Mouse (Mus musculus) liver, adult (tissue): Measurements from ENCODE around the gene Actr3b.

ENCODE experiments used
- GATA4 ChIP-seq: IDR thresholded peaks from 2 replicates; pipeline ENCODE4 v1.6.1; 2014; ENCODE audit warnings: mild to moderate bottlenecking, low read length; ENCODE audit not compliant: insufficient replicate concordance

The Actr3b gene

DNA sequence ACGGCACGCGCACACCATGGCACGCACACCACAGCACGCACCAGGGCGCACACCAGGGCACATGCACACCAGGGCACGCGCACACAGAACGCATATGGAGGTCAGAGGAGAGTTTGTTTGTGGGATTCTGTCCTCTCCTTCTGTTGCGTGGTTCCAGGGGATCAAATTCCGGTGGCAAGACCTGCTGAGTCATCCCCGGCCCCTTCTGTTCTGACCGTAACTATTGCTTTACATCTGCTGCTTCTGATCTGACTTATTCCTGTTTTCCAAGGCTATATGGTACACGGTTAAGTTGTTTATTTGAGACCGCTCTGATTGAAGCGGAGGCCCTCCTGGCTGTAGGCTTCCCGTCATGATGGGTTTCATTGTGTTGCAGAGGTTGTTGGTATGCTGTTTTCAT is 9.2 kb downstream of the Actr3b start:
- TF ChIP-seq GATA4 = no peak

DNA sequence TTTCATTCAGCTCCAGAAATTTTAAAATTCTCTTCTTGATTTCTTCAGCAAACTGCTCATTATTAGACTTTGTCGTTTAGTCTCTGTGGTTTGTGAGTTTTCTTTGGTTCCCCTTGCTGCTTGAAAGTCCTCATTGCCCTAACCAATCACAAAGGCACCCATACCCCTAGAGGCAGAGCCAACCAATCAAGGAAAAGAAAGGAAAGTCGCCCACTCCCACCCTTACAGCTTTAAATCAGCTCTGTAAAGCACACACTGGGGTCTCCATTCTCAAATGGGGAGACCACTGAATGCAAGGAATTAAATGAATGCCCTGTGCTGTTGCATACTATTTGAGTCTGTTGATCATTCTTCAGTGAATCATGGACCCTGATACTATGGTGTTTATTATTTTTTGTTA is 9.6 kb downstream of the Actr3b start:
- TF ChIP-seq GATA4 = no peak

DNA sequence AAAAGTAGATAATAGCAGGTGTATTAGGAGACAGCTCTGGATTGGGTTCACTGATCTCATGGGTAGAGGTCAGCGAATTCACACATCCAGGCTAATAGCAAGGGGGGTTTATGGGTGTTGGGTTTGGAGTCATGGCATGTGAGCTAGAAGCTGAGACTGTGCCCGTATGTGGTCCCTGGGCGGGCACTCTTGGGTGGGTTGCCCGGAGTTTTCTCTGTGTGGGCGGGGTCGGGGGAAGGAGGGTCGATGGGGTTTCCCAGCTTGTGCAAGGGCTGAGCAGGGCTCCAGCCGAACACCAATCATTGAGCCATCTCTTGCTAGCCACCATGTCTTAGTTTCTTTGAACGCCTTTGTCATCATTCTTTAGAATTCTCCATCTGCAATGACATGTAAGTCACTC is 12.7 kb downstream of the Actr3b start:
- no peak for TF ChIP-seq GATA4

DNA sequence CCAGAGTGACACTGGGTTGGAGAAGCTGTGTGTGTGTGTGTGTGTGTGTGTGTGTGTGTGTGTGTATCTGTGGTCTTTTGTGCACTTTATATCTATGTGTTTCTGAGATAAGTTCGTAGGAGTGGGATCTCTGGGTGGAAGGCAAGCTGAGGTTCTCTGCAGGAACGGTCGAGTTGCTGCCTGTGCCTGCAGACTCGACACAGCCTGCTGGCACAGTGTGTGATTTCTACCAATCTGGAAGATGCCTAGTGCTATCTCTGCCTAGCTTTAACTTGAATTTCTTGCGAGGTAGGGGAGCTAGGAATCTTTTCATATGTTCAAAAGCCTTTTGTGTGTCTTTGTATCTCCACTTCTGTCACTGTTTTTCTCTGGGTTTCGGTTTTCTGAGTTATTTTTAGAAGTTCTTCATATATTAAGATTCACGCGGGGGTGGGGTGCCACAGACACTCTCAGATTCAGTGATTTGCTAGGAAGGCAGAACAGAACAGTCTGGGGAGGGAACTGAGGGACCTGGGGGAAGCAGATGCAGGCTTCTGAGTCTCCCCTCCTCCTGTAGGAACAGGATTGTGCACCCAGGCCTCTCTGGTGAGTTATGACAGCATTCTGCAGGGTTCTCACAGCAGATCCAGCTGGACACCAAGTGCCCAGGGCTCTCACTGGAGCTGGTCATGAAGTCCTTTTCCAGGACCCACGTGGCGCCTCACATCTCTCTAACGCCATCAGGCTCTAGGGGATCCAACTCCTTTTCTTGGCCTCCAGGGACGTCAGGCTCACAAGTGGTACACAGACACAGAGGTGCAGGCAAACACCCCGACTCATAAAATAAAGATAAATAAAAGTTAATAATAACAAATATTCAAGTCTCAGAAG is 14.4 kb downstream of the Actr3b start:
- TF ChIP-seq GATA4 = no peak

DNA sequence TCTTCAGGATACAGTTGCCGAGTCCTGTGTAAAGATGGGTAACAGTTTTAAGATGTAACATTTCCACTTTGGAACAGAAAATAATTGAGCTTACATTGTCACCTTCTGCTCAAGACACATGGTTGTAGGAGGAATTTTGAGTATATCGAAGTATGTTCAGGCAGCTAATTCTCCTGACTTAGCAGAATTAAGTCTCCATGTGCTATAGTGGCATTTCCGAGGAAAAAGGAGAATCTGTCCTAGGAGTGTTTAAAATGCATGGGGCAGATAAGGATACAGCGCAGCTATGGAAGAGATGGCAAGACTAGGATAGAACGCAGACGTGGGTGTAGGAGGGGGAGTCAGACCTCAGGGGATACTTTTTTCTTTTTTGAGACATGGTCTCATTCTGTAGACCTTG is 31.8 kb downstream of the Actr3b start:
- TF ChIP-seq GATA4 = no peak

DNA sequence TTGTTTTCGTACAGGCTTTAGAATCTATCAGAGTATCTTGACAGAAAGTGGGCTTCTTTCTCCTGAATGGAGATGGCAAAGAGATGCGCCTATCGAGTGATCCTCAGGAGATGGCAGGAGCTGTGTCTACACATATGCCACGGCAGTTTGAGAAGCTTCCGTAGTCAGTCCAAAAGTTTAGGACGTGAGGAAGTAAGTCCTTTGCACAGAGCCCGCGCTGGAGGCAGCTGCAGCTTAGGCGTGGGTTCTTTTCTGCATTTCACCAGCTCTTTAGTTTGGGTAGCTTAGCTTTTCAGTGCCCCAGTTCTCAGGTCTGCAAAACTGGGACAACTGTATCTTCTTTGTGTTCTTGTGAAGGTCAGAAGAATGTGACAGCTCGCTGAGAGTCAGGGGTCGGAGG is 38.0 kb downstream of the Actr3b start:
- TF ChIP-seq GATA4 = no peak

DNA sequence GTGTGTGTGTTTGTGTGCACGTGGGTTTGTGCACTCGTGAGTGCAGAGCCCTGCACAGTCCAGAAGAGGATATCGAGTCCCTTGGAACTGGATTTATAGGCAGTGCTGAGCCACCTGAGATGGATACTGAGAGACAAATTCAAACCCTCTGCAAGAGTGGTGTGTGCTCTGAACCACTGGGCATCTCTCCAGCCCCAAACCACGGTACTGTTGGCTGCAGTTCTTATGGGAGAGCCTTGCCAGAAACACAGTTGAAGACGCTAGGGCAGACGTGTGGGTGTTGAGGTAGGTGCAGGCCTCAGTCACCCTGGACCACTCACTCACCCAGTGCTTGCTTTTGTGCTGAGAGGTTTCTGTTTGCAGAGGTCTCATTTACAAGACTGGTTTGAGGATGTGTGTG is 41.1 kb downstream of the Actr3b start:
- no peak for TF ChIP-seq GATA4

DNA sequence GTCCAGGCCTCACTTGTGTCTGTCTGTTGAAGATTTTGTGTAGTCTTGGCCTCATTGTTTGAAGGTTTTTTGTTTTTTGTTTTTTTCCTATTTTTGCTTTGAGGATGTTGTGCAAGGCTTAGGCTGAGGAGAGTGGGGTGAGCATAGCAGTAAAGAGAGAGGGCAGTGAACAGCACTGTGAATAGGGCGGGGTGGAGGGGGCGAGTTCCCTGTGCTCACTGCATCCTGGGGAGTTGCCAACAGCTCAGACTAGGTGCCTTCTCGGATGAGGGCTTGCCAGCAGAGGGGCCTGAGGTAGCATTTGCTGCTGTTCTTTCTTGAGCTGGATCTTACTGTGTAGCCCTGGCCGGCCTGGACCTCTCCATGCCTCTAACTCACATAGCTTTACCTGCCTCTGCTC is 41.9 kb downstream of the Actr3b start:
- TF ChIP-seq GATA4 = no peak

DNA sequence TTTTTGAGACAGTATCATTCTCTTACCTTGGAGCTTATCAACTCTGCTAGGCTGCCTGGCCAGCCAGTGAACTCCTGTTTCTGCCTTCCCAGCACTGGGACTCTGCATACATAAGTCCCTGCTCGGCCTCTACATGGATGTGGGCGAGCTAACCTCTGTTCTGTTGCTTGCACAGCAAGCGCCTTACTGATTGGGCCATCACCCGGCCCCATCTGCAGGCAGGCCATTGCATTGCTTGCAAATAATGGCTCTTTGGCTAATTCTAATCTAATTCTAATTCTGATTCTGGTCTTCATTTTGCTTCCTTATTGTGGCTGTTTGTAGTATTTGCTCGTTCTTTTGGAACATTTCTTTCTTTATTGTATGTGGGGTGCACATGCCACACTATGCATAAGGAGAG is 44.8 kb downstream of the Actr3b start:
- TF ChIP-seq GATA4 = no peak

DNA sequence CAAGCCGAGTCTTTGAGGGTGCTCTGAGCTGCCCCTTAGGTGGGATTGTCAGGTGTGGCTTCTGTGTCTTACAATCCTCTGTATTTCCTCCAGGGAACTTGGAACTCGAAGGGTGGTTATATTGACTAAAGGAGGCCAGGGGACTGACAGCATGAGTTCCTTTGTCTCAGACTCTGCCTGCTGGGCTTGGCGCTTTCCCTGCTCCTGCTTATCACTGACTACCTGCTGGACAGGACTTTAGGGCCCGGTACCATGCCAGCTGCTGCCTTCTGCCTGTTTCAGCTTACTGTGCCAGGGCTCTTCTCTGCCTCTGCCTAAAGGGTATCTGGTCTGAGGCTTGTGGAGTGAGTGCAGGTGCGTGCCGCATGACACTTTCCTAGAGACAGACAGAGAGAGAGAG is 53.1 kb downstream of the Actr3b start:
- TF ChIP-seq GATA4 = no peak

DNA sequence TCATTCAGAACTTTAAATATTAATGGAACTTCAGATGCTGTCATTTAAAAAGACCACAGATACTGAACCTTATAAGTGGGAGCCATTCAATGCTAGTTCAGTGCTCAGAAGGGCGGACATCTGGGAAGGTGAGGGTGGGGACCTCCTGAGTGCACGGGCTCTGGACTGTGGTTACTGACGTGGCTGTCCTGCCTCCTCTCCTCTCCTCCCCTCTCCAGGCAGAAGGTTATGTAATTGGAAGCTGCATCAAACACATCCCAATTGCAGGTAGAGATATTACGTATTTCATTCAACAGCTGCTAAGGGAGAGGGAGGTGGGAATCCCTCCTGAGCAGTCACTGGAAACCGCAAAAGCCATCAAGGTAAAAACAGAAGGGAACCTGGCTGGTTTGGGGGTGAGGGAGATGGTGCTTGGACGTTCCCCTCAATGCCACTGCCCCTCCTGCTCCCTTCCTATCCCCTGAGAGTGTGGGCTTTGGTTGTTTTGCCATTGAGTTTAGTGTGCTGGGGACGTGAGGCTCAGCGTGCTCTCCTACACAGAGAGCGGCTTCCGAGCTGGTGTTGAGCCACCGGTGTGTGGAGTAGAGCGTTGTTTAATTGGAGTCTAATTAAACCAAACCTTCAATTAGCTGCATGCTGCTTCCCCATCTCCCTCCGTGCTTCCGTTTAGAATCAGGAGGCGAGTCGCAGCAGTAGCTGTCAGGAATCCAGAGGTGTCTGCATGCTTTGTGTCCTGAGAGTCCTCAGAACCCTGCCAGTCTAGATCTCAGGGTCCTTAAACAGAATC is 69.7 kb downstream of the Actr3b start:
- TF ChIP-seq GATA4 = no peak

DNA sequence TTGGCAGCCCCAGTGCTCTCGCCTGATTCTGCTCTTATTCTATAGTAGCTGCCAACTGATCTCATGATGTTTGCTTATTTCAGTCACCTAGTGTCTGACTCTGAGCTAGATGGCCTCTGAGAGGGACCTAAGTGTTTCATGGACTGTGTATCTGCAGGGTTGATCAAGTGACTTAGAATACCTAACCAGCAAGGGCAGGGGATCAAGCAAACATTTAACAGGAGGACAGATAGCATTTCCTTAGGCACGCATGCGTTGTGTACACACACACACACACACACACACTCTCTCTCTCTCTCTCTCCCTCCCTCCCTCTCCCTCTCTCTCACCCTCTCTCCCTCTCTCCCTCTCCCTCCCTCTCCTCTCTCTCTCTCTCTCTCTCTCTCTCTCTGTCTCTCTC is 71.0 kb downstream of the Actr3b start:
- TF ChIP-seq GATA4 = no peak

DNA sequence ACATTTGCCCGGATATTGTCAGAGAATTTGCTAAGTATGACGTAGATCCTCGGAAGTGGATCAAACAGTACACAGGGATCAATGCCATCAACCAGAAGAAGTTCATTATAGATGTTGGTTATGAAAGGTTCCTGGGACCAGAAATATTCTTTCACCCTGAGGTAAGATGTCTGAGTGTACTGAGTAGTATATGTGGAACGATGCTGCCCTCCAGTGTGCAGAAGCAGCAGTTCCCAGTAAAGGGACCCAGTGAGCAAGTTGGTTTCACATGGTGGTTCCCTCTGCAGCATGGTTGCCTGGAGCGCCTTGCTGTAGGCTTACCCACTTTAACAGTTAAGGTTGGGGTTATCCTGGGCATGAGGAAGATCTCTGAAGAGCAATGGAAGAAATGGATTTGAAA is 71.8 kb downstream of the Actr3b start:
- no peak for TF ChIP-seq GATA4

DNA sequence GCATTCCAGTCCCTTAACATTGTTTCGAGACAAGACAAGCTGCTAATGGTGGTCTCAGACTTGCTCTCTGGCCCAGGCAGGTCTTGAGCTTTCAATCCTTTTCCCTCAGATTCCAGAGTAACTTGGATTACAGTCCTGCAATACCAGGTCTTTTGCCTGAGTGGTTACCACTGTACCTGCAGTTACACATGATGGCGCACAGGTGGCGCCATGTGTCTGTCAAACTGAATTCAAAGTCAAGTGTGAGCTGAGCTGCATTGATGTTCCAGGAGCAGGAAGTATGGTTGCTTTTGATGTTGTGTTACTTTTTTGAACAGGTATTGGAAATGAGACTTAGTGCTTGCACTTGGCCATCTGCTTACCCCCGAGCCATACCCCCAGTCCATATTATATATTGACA is 79.6 kb downstream of the Actr3b start:
- TF ChIP-seq GATA4 = no peak

DNA sequence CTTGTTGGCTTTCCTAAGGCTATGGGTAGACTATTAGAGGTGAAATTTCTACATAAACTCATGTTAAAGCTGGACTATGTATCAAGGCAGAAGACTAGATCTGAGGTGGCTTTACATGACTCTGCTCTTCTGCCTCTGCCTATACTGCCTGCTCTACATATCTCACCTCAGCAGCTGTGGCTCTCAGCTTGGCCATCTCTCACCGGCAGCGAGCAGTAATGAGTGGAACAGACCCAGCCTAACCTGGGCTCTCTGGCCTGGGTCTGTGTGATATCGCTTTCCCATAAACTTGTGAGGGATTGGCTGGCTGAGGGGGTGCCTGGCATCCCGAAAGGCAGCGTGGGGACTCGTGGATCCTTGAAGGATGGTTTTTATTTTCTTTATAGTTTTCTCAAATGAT is 86.8 kb downstream of the Actr3b start:
- TF ChIP-seq GATA4 = no peak

DNA sequence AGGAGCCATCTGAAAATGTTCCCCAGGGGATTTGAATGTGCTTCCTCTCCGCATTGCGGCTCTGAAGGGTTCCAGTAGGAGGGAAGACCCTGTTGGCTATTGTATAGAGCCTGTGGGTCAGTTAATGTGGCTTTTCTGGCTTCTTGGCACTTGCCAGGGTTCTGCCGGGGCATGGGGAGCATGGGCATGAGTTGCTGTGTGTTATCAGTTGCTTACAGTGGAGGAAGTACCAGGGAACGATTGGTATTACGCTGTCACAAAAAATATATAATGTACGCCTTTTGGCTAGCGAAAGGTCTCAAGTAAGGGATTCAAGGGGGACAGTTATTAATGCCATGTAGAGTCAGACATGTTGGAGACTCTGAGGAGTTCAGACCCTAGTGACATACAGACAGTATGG is 87.4 kb downstream of the Actr3b start:
- TF ChIP-seq GATA4 = no peak

DNA sequence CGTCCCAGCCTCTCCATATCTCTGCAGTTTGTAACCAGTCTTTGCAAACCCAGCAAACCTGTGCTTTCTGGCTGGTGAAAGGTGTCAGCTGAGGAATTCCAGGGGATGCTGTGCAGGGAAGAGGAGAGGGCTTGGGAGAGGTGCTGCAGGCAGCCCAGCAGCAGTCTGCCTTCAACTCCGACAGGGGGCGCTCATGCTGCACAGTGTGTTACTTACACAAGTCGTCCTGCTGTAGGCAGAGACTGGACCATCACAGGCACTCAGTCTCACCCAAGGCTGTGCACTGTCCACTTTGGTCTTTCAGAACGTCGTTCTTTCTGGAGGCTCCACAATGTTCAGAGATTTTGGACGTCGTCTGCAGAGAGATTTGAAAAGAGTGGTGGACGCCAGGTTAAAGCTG is 88.3 kb downstream of the Actr3b start:
- no peak for TF ChIP-seq GATA4

DNA sequence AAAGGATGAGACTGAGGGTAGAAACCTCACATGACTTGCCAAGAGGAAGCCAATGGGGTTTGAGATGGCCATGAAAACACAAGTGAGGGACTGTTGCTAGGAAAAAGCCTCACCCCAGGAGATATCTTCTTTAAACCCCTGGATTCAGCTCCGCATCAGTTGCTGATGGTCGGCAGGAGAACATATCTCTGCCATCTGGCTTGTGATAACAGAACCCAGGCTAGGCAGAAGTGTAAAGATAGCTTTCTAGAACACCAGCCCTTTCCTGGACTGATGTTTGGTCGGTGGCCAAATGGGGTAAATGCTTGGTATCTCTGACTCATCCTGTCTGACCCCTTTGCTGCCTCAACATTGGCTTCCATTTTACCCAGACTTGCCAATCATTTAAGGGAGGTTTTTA is 106.4 kb downstream of the Actr3b start:
- no peak for TF ChIP-seq GATA4
